Mouse (Mus musculus) olfactory bulb, adult 2 months (tissue): ENCODE data around the gene Fam118b.

Experiments used
- CTCF ChIP-seq: fragments of 200-500 bp; IDR thresholded peaks from 2 replicates; pipeline ENCODE4 v1.5.1; 2012; ENCODE audit warnings: low read depth, mild to moderate bottlenecking, low read length, moderate library complexity; ENCODE audit not compliant: insufficient read depth
- POLR2A ChIP-seq: fragments of 200-500 bp; IDR thresholded peaks from 2 replicates; pipeline ENCODE4 v1.6.1; 2012; ENCODE audit warnings: mild to moderate bottlenecking, low read depth, low read length, moderate library complexity; ENCODE audit not compliant: insufficient read depth

DNA sequence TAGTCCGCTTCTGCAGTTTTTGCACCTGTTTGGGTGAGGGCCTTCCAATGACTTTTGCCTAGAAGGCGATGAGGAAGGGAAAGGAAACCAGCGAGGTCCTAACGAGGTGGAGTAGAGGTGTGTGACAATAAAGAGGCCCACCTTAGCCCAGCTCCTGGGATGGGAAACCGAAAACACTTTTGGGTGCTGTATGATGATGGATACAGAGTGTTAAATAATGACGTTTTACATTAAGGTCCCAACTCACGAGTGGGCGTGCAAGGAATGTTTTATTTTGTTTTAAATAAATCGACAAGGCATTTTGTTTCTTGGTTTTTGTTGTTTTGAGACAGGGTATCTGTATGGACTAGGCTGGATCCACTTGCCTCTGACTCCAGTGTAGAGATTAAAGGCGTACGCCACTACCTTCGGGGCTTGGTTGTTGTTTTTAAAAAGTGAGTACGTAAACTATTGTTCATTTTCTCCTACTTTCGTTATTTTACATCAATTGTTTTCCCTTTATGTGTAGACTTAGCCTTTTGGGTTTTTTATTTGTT lies 91.4 kb downstream of the Fam118b start:
- TF ChIP-seq CTCF, result no peak
- TF ChIP-seq POLR2A, result no peak
